Mouse (Mus musculus): ENCODE measurements around the gene Grin2d. TPM values are rescaled to one million over a fixed set of nuclear protein-coding genes. Genes with fewer than 3 reads are reported as not detected.
A peak's percentile ranks its signal among the peaks of the same experiment; 100 is the strongest.

Gene Grin2d
- polyA plus RNA-seq, 1 experiment from 2014 or later = 0.18 TPM

DNA sequence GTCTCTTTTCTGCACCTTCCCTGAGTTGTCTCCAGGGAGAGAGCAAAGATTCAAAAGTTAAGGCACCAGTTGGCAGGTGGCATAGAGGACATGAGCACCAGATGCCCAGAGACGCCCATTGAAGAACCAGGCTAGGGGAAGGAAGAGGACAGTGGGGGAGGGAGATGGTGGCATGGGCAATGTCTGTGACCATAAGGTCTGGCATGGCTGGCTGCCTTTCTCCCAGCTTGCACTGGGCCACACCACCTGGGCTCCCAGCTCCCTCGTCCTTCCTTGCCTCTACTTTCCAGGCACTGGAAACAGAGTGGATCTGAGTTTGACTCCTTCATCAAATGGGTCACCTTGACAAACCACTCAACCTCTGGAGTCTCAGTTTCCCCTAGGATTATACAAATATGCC is 14.5 kb upstream of the Grin2d start:
- no peak overlapping the region for H3K27ac ChIP-seq
- H3K27me3 ChIP-seq (ENCODE audit: insufficient read depth, poor library complexity, severe bottlenecking) = peaks cover 7% of the 10 kb centered on the region; the same call in 1 of the 2 replicates
- DNase-seq (ENCODE audit: low spot score) = no peak
- H3K4me3 ChIP-seq = no peak overlapping the region
- no peaks in the 10 kb centered on the region for H3K9me3 ChIP-seq
- 82% methylated on average over 2 of the region's 2 CpGs for WGBS
- peaks cover 12% of the 10 kb centered on the region; the same call in 1 of the 2 replicates for H3K4me1 ChIP-seq
- H3K36me3 ChIP-seq = no peaks in the 10 kb centered on the region

DNA sequence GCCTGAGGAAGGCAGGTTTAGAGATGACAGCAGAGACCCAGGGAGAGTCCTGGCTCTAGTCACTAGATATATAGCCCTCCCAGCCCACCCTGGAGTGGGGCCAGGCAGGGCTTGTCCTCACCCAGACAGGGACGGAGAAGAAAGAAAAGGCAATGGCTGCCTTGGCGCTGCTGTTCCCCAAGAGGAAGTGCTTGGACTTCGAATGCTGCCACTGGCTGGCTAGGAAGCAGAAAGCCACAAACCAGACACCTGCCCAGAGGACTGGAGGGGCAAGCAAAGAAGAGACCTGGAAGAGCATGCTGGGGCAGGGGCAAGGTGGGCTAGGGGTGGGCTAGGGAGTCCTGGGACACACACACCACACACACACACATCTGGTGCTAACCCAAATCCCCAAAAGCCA is 9.1 kb upstream of the Grin2d start:
- H3K36me3 ChIP-seq = peaks cover 37% of the 10 kb centered on the region
- H3K4me1 ChIP-seq = peaks cover 4% of the 10 kb centered on the region; the same call in 1 of the 2 replicates
- no peak for DNase-seq (ENCODE audit: low spot score)
- H3K4me3 ChIP-seq = no peak overlapping the region
- H3K27me3 ChIP-seq (ENCODE audit: insufficient read depth, poor library complexity, severe bottlenecking) = no peaks in the 10 kb centered on the region
- H3K9me3 ChIP-seq = no peaks in the 10 kb centered on the region
- 58% methylated on average over 3 of the region's 3 CpGs for WGBS
- 0 out of 2 replicates have a peak overlapping the region, but pooled peaks have one; percentile 30 for H3K27ac ChIP-seq

DNA sequence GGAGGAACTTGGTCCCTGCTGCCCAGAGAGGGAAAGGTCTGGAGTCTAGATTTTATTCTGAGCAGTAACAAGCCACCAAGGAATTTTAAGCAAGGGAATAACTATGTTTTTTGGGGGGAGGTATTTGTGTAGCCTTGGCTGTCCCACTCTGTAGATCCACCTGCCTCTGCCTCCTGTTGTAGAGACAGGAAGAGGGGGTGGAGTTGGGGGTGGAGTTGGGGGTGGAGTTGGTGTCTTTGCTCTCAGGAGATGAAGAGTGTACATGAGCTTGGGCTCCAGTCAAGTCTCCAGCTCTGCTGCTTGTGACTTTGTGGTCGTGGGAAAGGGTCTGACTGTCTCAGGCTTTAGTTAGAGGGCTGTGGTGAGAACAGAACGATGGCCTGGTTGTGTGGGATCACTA is 2.8 kb upstream of the Grin2d start:
- WGBS = 95% methylated on average over 2 of the region's 2 CpGs
- no peaks in the 10 kb centered on the region for H3K27me3 ChIP-seq (ENCODE audit: insufficient read depth, poor library complexity, severe bottlenecking)
- H3K9me3 ChIP-seq = peaks cover 4% of the 10 kb centered on the region; the same call in 1 of the 2 replicates
- DNase-seq (ENCODE audit: low spot score) = no peak
- H3K27ac ChIP-seq = no peak overlapping the region
- H3K4me1 ChIP-seq = no peaks in the 10 kb centered on the region
- H3K4me3 ChIP-seq = no peak overlapping the region
- peaks cover 99% of the 10 kb centered on the region for H3K36me3 ChIP-seq

DNA sequence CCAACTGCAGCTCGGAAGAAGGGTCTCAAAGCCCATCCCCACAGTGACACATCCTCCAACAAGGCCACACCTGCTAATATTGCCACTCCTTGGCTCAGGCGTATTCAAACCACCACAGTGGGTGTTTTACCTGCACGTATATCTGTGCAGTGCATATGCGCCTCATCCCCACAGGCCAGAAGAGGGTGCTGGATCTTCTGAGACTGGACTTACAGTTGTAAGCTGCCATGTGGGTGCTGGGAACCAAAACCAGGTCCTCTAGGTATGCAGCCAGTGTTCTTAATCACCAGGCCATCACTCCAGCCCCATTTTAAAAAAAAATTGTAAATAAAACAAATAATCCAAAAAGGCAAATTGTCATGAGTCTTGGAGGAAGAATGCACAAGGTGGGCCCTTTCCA is 2.4 kb upstream of the Grin2d start:
- Histone ChIP-seq H3K27me3 (ENCODE audit: insufficient read depth, poor library complexity, severe bottlenecking) (no peaks in the 10 kb centered on the region), H3K4me3 (no peak overlapping the region), H3K27ac (no peak overlapping the region), H3K4me1 (no peaks in the 10 kb centered on the region), H3K36me3 (peaks cover 100% of the 10 kb centered on the region), H3K9me3 (peaks cover 4% of the 10 kb centered on the region; the same call in 1 of the 2 replicates)
- 97% methylated on average over 4 of the region's 4 CpGs for WGBS
- no peak for DNase-seq (ENCODE audit: low spot score)

DNA sequence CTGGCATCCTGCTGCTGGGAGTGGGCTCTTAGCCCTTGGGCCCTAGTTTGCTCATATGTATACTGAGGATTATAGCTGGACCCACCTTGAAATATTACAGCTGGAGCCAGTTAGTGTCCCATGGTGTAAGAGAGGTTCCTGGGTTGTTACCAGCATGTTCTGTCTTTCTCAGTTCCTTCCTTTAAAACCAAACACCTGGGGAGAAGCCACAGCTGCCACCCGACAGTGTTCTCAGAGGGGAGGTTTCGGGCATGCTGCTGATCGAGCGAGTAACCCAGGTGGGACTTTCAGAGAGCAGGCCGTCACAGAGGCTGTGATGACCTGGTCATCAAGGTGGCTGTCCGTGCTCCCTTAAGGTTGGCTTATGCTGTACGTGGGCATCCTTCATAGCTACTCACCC is 1.3 kb downstream of the Grin2d start:
- Histone ChIP-seq H3K27ac (no peak overlapping the region), H3K9me3 (peaks cover 4% of the 10 kb centered on the region; the same call in 1 of the 2 replicates), H3K27me3 (ENCODE audit: insufficient read depth, poor library complexity, severe bottlenecking) (peaks cover 3% of the 10 kb centered on the region), H3K4me1 (peaks cover 18% of the 10 kb centered on the region), H3K4me3 (no peak overlapping the region), H3K36me3 (peaks cover 79% of the 10 kb centered on the region)
- DNase-seq (ENCODE audit: low spot score) = no peak
- WGBS = 92% methylated on average over 7 of the region's 7 CpGs

DNA sequence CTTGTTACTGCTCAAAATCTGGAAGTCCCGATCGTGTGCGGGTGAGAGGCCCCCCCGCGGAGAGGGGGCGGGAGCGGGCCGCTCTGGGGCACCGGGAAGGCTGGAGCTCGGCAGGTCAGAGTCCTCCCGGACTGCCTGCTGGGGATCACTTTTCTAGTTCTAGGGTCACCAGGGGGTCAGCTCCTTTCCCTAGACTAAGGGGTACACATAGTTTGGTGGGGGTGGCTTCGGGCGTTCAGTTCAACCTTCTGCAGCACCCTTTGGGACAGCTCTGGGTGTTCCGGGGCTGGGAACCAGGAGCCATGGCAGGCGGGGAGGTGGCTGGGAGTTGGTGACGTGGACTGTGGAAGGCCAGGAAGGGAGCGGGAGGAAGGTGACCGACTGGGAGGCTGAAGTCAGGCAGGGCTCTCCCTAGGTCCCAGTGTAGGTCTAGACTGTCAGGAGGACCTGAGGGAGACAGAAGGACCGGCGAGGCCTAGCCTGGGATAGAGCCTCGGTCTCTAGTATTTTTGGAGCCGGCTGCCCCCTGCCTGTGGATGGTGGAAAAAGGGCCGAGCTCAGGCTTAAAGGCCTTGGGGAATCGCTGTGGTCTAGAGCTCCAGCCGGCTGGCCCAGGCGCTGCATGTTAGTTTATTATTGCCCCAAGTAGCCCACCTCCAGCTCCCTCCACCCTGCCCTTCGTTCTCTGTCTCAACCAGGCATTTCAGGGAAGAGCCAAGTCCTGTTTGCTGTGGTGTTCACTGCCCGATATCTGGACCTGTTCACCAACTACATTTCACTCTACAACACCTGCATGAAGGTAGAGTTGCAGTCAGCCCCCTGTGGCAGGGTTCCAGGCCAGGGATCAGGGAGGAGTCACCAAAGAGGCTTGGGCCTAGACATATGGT is 4.9 kb downstream of the Grin2d start:
- H3K4me3 ChIP-seq = peak overlapping the region; percentile 88
- H3K27me3 ChIP-seq (ENCODE audit: insufficient read depth, poor library complexity, severe bottlenecking) = peaks cover 39% of the 10 kb centered on the region
- DNase-seq (ENCODE audit: low spot score) = peak; percentile 87
- WGBS = 3% methylated on average over 28 of the region's 28 CpGs
- peaks cover 44% of the 10 kb centered on the region for H3K36me3 ChIP-seq
- H3K27ac ChIP-seq = peak overlapping the region; percentile 95
- no peaks in the 10 kb centered on the region for H3K9me3 ChIP-seq
- peaks cover 46% of the 10 kb centered on the region for H3K4me1 ChIP-seq

DNA sequence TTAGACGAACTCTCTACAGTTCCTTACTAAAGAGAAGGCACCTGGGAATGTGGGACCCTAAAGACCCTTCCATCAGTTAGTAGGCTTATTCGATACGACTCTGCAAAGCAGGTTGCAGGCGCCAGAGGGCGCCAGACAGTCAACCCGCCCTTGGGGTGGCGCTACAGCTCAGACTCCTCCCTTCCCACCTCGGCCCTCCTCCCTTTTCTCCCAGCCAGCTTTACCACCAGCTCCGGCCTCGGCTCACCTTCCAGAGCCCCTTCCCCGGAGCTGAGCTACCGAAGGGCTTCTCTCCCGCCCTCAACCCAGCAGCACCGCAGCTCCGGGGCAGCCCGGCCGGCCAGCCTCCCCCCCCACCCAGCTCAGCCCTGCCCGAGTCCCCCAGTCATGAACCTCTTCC is 5.6 kb downstream of the Grin2d start, which contains the start of gene Kdelr1:
Gene Kdelr1 (plus strand): TSS at position 149 of the 400 bp plus-strand sequence.
- Histone ChIP-seq H3K27me3 (ENCODE audit: insufficient read depth, poor library complexity, severe bottlenecking) (peaks cover 46% of the 10 kb centered on the region), H3K9me3 (no peaks in the 10 kb centered on the region), H3K36me3 (peaks cover 37% of the 10 kb centered on the region), H3K4me1 (peaks cover 52% of the 10 kb centered on the region), H3K27ac (peak within 1 kb of the TSS; percentile 95), H3K4me3 (peak within 1 kb of the TSS; percentile 88)
- DNase-seq (ENCODE audit: low spot score) = peak; percentile 95
- under 1% methylated on average over 18 of the region's 18 CpGs for WGBS

DNA sequence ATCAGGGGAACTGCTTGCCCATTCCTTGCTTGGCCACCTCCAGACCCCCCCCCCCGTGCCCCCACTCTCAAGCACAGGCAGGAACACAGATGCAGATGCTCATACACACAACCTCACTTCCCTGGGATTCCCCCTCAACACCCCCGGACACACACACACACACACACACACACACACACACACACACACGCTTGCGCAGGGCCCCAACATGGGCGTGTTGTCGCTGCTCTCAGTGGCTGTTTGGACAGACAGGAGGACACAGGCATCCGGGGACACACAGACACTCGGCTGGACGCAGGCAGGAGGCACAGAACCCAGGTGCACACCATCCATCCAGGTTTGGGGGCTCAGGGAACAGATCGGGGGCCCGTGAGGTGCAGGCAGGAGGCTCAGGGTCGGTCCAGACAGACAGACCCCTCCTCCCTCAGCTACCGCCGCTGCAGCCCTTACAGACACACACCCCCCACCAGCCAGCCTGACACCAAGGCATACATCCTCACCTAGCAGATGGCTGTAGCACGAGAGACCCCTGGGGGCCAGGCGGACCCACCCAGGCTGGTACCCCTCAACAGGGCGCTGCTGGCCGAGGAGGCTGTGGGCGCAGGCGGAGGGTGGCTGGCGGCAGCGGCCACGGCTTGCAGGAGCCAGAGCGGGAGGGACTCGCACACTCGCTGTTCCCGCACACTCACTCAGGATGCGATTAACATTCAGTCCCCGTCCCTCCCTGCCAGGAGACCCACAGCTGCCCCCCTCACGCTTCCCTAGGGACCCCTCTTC is 7.7 kb downstream of the Grin2d start:
- Histone ChIP-seq H3K36me3 (peaks cover 15% of the 10 kb centered on the region), H3K4me1 (peaks cover 71% of the 10 kb centered on the region), H3K4me3 (peak overlapping the region; percentile 52), H3K27ac (0 out of 2 replicates have a peak overlapping the region, but pooled peaks have one; percentile 49), H3K9me3 (no peaks in the 10 kb centered on the region), H3K27me3 (ENCODE audit: insufficient read depth, poor library complexity, severe bottlenecking) (peaks cover 60% of the 10 kb centered on the region)
- no peak for DNase-seq (ENCODE audit: low spot score)
- 2% methylated on average over 30 of the region's 30 CpGs for WGBS

DNA sequence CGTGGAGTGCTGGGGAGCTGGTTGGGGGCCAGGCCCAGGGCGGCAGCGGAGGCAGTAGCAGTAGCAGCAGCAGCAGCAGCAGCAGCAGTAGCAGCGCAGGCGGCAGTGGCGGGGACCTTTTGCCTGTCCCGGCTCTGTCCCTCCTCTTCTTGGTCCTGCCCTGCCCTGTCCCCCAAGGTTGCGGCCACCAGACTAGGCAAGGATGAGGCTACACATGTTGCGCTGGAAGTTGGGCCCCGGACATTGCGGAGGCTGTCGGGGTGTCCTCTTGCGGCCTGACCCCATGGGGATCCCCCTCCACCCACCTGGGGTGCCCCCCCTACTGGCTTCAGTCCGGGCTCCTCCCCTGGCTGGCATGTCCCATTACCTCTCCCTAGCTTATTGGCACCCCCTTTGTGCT is 8.4 kb downstream of the Grin2d start:
- Histone ChIP-seq H3K4me3 (peak overlapping the region; percentile 52), H3K36me3 (peaks cover 8% of the 10 kb centered on the region), H3K9me3 (no peaks in the 10 kb centered on the region), H3K27me3 (ENCODE audit: insufficient read depth, poor library complexity, severe bottlenecking) (peaks cover 60% of the 10 kb centered on the region), H3K27ac (peak overlapping the region; percentile 47; the same call in 1 of the 2 replicates), H3K4me1 (peaks cover 67% of the 10 kb centered on the region)
- DNase-seq (ENCODE audit: low spot score) = no peak
- 4% methylated on average over 14 of the region's 14 CpGs for WGBS

DNA sequence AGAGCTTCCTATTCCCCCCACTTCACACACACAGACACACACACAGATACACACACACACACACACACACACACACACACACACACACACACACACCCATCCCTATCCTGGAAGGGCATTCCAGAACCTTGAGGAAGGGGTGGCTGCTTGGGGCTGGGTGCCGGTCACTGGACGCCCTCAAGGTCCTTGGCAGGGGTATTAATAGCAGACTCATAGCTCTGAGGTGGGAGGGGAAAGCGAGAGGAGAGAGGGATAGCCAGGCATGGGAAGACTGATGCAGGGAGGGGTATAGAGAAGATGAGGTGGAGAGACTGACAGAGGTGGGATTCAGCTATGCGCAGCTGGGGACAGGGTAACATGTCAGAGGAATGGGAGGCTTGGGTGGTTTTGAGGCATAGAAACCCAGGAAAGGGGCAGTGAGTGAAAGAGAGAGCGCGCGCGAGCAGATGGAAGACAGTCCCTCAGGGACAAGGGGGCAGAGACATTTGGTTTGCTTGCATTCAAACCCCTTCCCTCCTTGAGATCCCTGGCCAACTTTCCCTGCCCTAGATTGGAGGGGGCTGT is 9.0 kb downstream of the Grin2d start:
- H3K9me3 ChIP-seq = no peaks in the 10 kb centered on the region
- peak overlapping the region; percentile 49 for H3K27ac ChIP-seq
- DNase-seq (ENCODE audit: low spot score) = no peak
- H3K4me3 ChIP-seq = peak overlapping the region; percentile 52
- H3K36me3 ChIP-seq = peaks cover 2% of the 10 kb centered on the region
- peaks cover 60% of the 10 kb centered on the region for H3K27me3 ChIP-seq (ENCODE audit: insufficient read depth, poor library complexity, severe bottlenecking)
- WGBS = 17% methylated on average over 8 of the region's 8 CpGs
- peaks cover 61% of the 10 kb centered on the region for H3K4me1 ChIP-seq

DNA sequence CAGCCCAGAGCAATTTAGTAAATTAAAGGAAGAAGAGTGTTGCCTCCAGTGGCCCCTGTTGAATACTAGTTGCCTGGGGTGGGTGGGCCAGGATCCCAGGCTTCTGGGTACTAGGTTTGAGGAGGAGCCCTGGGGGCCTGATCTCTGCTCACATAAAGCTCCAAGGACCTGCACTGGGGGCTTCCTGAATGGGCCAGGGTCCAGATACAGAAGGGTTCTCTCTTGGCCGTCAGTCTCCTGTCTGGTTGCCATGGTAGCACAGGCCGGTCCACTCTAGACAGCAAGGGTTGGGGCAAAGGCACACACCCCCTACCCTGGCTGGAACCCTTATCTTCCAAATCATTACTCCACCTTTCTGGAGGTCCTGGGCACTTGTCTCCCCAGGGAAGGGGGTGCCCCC is 10.3 kb downstream of the Grin2d start:
- WGBS = 30% methylated on average over 2 of the region's 2 CpGs
- no peak for DNase-seq (ENCODE audit: low spot score)
- Histone ChIP-seq H3K4me3 (peak overlapping the region; percentile 82), H3K36me3 (no peaks in the 10 kb centered on the region), H3K9me3 (no peaks in the 10 kb centered on the region), H3K27me3 (ENCODE audit: insufficient read depth, poor library complexity, severe bottlenecking) (peaks cover 71% of the 10 kb centered on the region), H3K27ac (no peak overlapping the region), H3K4me1 (peaks cover 53% of the 10 kb centered on the region)

DNA sequence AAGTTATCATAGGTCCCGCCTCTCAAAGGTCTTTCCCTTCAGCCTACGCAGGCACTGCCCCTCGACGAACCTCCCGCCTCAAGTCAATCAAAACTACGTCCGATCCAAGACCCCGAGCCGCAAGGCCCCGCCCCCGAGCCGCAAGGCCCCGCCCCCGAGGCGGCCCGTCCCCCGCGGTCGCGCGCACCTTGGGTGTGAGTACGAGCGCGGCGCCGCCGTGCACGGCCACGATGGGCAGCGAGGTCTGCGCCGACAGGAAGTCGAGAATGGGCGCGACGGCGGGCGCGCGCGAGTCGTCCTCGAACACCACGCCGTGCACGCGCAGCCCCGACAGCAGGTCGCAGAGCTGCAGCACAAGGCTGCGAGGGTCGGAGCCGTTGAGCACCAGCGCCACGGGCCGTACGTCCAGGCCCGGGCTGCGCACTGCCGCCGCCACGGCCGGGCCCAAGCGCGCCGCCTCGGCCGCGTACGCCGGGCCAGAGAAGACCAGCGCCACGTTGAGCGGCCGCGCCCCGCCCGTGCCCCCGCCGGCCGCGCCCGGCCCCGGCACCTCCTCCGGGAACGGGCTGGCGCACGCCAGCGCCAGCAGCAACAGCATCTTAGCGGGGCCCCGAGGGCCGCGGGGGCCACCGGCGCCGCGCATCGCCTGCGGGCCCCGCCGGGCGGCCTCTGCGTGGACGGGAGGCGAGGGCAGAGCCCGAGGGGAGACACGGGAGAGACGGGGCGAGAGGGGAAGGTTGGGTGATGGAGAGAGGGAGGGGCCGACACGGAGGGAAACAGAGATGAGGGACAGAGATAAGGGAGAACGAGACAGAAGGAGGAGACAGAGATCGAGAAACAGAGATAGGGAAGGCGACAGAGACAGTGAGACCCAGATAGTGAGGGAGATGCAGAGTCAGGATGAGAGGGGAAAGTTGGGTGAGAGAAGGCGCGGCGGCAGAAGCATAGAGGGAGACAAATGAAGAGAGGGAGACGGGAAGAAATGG is 12.0 kb downstream of the Grin2d start:
- 1% methylated on average over 117 of the region's 117 CpGs for WGBS
- H3K36me3 ChIP-seq = no peaks in the 10 kb centered on the region
- H3K4me3 ChIP-seq = peak overlapping the region; percentile 82
- H3K9me3 ChIP-seq = no peaks in the 10 kb centered on the region
- H3K4me1 ChIP-seq = peaks cover 53% of the 10 kb centered on the region
- peak; percentile 95 for DNase-seq (ENCODE audit: low spot score)
- H3K27ac ChIP-seq = peak overlapping the region; percentile 93
- H3K27me3 ChIP-seq (ENCODE audit: insufficient read depth, poor library complexity, severe bottlenecking) = peaks cover 77% of the 10 kb centered on the region

Measured in heart, embryonic 10.5 days (tissue).